Mouse (Mus musculus) liver, adult 2 months (tissue): ENCODE results near the gene Snph. TPM values are rescaled to one million over a fixed set of nuclear protein-coding genes. Genes with fewer than 3 reads are reported as not detected.

Experiments
- DNase-seq: peaks from one replicate; pipeline ENCODE4 v3.0.0-alpha.2; 2011; ENCODE audit warnings: low read depth, low spot score; ENCODE audit errors: extremely low read depth
- H3K27ac ChIP-seq: fragments of 200-500 bp; replicated peaks from 2 replicates; pipeline ENCODE4 v1.5.1; 2012; ENCODE audit warnings: low read depth, mild to moderate bottlenecking, control low read depth, inconsistent platforms, low read length; ENCODE audit not compliant: insufficient read depth
- H3K27me3 ChIP-seq: fragments of 200-500 bp; 2 replicates; pipeline ENCODE4 v1.6.1; 2012; ENCODE audit warnings: mild to moderate bottlenecking, moderate library complexity, low read length, inconsistent platforms; ENCODE audit not compliant: control insufficient read depth, insufficient read depth
- H3K36me3 ChIP-seq: fragments of 200-500 bp; 2 replicates; pipeline ENCODE4 v1.6.1; 2012; ENCODE audit warnings: low read length, inconsistent platforms; ENCODE audit not compliant: control insufficient read depth, insufficient read depth
- H3K4me1 ChIP-seq: fragments of 200-500 bp; 2 replicates; pipeline ENCODE4 v1.6.1; 2011; ENCODE audit warnings: low read length; ENCODE audit not compliant: control insufficient read depth, insufficient read depth
- H3K4me3 ChIP-seq: fragments of 200-500 bp; 2 replicates; pipeline ENCODE4 v1.5.1; 2011; ENCODE audit warnings: low read depth, mild to moderate bottlenecking, control low read depth, low read length, moderate library complexity; ENCODE audit not compliant: insufficient read depth
- H3K79me2 ChIP-seq: fragments of 200-500 bp; 2 replicates; pipeline ENCODE4 v1.6.1; 2012; ENCODE audit warnings: inconsistent platforms, mild to moderate bottlenecking, low read length, moderate library complexity; ENCODE audit not compliant: control insufficient read depth, insufficient read depth
- H3K9ac ChIP-seq: fragments of 200-500 bp; 2 replicates; pipeline ENCODE4 v1.6.1; 2012; ENCODE audit warnings: low read depth, mild to moderate bottlenecking, control low read depth, inconsistent platforms, low read length
- CTCF ChIP-seq: fragments of 200-500 bp; IDR thresholded peaks from 2 replicates; pipeline ENCODE4 v1.5.1; 2011; ENCODE audit warnings: low read depth, low read length, control low read depth
- POLR2A ChIP-seq: fragments of 200-500 bp; IDR thresholded peaks from 2 replicates; pipeline ENCODE4 v1.6.1; 2011; ENCODE audit warnings: low read length, control low read depth; ENCODE audit not compliant: insufficient read depth; ENCODE audit errors: extremely low read depth
- WGBS: fragments of 180-500 bp; shearing (Covaris S2); methylation state at CpG from one replicate; pipeline ENCODE4 v1.1.7; 2018; 5-methylcytosine and 5-hydroxymethylcytosine counted together
- polyA plus RNA-seq: library from polyadenylated mRNA; depleted of rRNA; stranded (reverse); fragments of >200 nt; gene quantifications from 2 replicates; pipeline ENCODE4 v1.2.3, GENCODE M21; 2012
- total RNA-seq: library from RNA; depleted of rRNA; stranded (reverse); fragments of >200 nt; gene quantifications from 2 replicates; pipeline ENCODE4 v1.2.3, GENCODE M21; 2014

Gene Snph
- total and polyA plus RNA-seq, 2 experiments: 0.09 TPM; not detected in 1

GRCm38 (mm10) chr2:151608435-151608834 is 24.0 kb downstream of the Snph start:
- Histone ChIP-seq H3K9ac (no peak overlapping the region), H3K27ac (no peak overlapping the region), H3K4me3 (no peak overlapping the region), H3K4me1 (no peaks in the 10 kb centered on the region), H3K79me2 (no peaks in the 10 kb centered on the region), H3K36me3 (no peaks in the 10 kb centered on the region), H3K27me3 (no peaks in the 10 kb centered on the region)
- no peak for TF ChIP-seq POLR2A
- no peak for TF ChIP-seq CTCF
- 74% methylated on average over 1 of the region's 1 CpGs for WGBS
- no peak for DNase-seq

- no peak overlapping the region for H3K27ac ChIP-seq
- no peaks in the 10 kb centered on the region for H3K36me3 ChIP-seq
- no peak overlapping the region for H3K9ac ChIP-seq
- no peaks in the 10 kb centered on the region for H3K4me1 ChIP-seq
- 43% methylated on average over 11 of the region's 11 CpGs for WGBS
- no peaks in the 10 kb centered on the region for H3K79me2 ChIP-seq
- DNase-seq: no peak
- no peak overlapping the region for H3K4me3 ChIP-seq
- no peak for TF ChIP-seq POLR2A
- no peak for TF ChIP-seq CTCF
- no peaks in the 10 kb centered on the region for H3K27me3 ChIP-seq
These were observed 26.9 kb downstream of the Snph start for GRCm38 (mm10) chr2:151605437-151605987.

GRCm38 (mm10) chr2:151603630-151604029 is 28.8 kb downstream of the Snph start:
- Histone ChIP-seq H3K4me3 (no peak overlapping the region), H3K4me1 (no peaks in the 10 kb centered on the region), H3K79me2 (no peaks in the 10 kb centered on the region), H3K36me3 (no peaks in the 10 kb centered on the region), H3K27me3 (no peaks in the 10 kb centered on the region), H3K9ac (no peak overlapping the region), H3K27ac (no peak overlapping the region)
- WGBS: 48% methylated on average over 4 of the region's 4 CpGs
- DNase-seq: no peak
- TF ChIP-seq POLR2A (no peak), CTCF (no peak)

- no peaks in the 10 kb centered on the region for H3K27me3 ChIP-seq
- H3K9ac ChIP-seq: no peak overlapping the region
- no peaks in the 10 kb centered on the region for H3K79me2 ChIP-seq
- DNase-seq: no peak
- H3K4me3 ChIP-seq: no peak overlapping the region
- no peak overlapping the region for H3K27ac ChIP-seq
- H3K4me1 ChIP-seq: no peaks in the 10 kb centered on the region
- no peak for TF ChIP-seq CTCF
- no peak for TF ChIP-seq POLR2A
- 52% methylated on average over 4 of the region's 4 CpGs for WGBS
- H3K36me3 ChIP-seq: no peaks in the 10 kb centered on the region
These were observed 30.3 kb downstream of the Snph start for GRCm38 (mm10) chr2:151602106-151602505.

- Histone ChIP-seq H3K4me1 (no peaks in the 10 kb centered on the region), H3K36me3 (no peaks in the 10 kb centered on the region), H3K4me3 (no peak overlapping the region), H3K79me2 (no peaks in the 10 kb centered on the region), H3K27ac (no peak overlapping the region), H3K27me3 (no peaks in the 10 kb centered on the region), H3K9ac (no peak overlapping the region)
- TF ChIP-seq CTCF (no peak), POLR2A (no peak)
- no peak for DNase-seq
- 65% methylated on average over 2 of the region's 2 CpGs for WGBS
These were observed 34.3 kb downstream of the Snph start for GRCm38 (mm10) chr2:151598068-151598467.

GRCm38 (mm10) chr2:151587306-151587705 is 45.1 kb downstream of the Snph start:
- no peak for TF ChIP-seq POLR2A
- TF ChIP-seq CTCF: no peak
- H3K9ac ChIP-seq: no peak overlapping the region
- no peaks in the 10 kb centered on the region for H3K79me2 ChIP-seq
- no peak for DNase-seq
- 66% methylated on average over 9 of the region's 9 CpGs for WGBS
- H3K4me3 ChIP-seq: no peak overlapping the region
- no peaks in the 10 kb centered on the region for H3K27me3 ChIP-seq
- no peak overlapping the region for H3K27ac ChIP-seq
- no peaks in the 10 kb centered on the region for H3K36me3 ChIP-seq
- H3K4me1 ChIP-seq: no peaks in the 10 kb centered on the region
